Mouse (Mus musculus) CH12.LX (cell line): ENCODE data around the gene Gm11037. TPM values are rescaled to one million over a fixed set of nuclear protein-coding genes. Genes with fewer than 3 reads are reported as not detected.

ENCODE experiments used
- DNase-seq: peaks from one replicate; pipeline ENCODE4 v3.0.0-alpha.2; 2013; ENCODE audit errors: extremely low read depth
- H3K27ac ChIP-seq: 2 replicates; pipeline ENCODE4 v1.5.1; 2012; ENCODE audit warnings: low read depth, mild to moderate bottlenecking, control low read depth, moderate library complexity; ENCODE audit not compliant: insufficient read depth
- H3K27me3 ChIP-seq: replicated peaks from 2 replicates; pipeline ENCODE3; 2012; ENCODE audit warnings: inconsistent platforms
- H3K36me3 ChIP-seq, 2 experiments: replicated peaks in 1 of 2; 2 replicates each; pipeline versions ENCODE3 to v1.6.1; 2012; ENCODE audit warnings: inconsistent platforms in 1 of 2, low read length in 1 of 2, mild to moderate bottlenecking in 1 of 2, mixed read lengths in 1 of 2, moderate library complexity in 1 of 2; ENCODE audit not compliant: control insufficient read depth in 1 of 2, insufficient read depth in 1 of 2
- H3K4me1 ChIP-seq, 2 experiments: 2 replicates each; pipeline ENCODE4 v1.6.1; 2012; ENCODE audit warnings: inconsistent platforms in 1 of 2, moderate library complexity in 1 of 2; ENCODE audit not compliant: insufficient read depth in 2 of 2, control insufficient read depth in 1 of 2
- H3K4me2 ChIP-seq: 2 replicates; pipeline ENCODE4 v1.6.1; 2012; ENCODE audit warnings: low read depth, mild to moderate bottlenecking, control low read depth; ENCODE audit not compliant: poor library complexity, insufficient read depth, severe bottlenecking
- H3K4me3 ChIP-seq, 3 experiments: fragments of 150-350 bp in 1 of 3; sonication (generic) in 1 of 3; replicated peaks in 1 of 3; 2 replicates each; pipeline versions ENCODE3 to v1.5.1; 2011 to 2012; ENCODE audit warnings: low read depth in 2 of 3, low read length in 2 of 3, mild to moderate bottlenecking in 2 of 3, moderate library complexity in 2 of 3, control low read depth in 1 of 3, improper control_type of control experiment in 1 of 3, inconsistent platforms in 1 of 3, mixed read lengths in 1 of 3; ENCODE audit not compliant: poor library complexity in 1 of 3
- H3K79me2 ChIP-seq: replicated peaks from 2 replicates; pipeline ENCODE4 v1.6.1; 2012; ENCODE audit warnings: mild to moderate bottlenecking, moderate library complexity; ENCODE audit not compliant: control insufficient read depth, poor library complexity, insufficient read depth, severe bottlenecking; ENCODE audit errors: extremely low read depth
- H3K9ac ChIP-seq: 2 replicates; pipeline ENCODE4 v1.6.1; 2012; ENCODE audit warnings: low read depth, mild to moderate bottlenecking, control low read depth, moderate library complexity; ENCODE audit not compliant: insufficient read depth
- H3K9me3 ChIP-seq: replicated peaks from 2 replicates; pipeline ENCODE3; 2012; ENCODE audit warnings: low read length, inconsistent platforms, mixed read lengths
- CHD1 ChIP-seq: IDR thresholded peaks from 2 replicates; pipeline ENCODE4 v1.6.1; 2012; ENCODE audit warnings: low read depth, low read length, improper control_type of control experiment, inconsistent platforms
- CTCF ChIP-seq, 2 experiments: IDR thresholded peaks in 1 of 2; conservative IDR thresholded peaks in 1 of 2; 2 replicates each; pipeline ENCODE4 v1.5.1; 2011 to 2012; ENCODE audit warnings: low read depth in 2 of 2, low read length in 2 of 2, improper control_type of control experiment in 1 of 2, inconsistent platforms in 1 of 2, mild to moderate bottlenecking in 1 of 2, moderate library complexity in 1 of 2
- ELF1 ChIP-seq: IDR thresholded peaks from 2 replicates; pipeline ENCODE4 v1.6.1; 2014; ENCODE audit warnings: low read depth, mild to moderate bottlenecking, inconsistent platforms, low read length, improper control_type of control experiment
- GABPA ChIP-seq: IDR thresholded peaks from 2 replicates; pipeline ENCODE4 v1.6.1; 2012; ENCODE audit warnings: low read depth, low read length, improper control_type of control experiment, inconsistent platforms; ENCODE audit not compliant: insufficient replicate concordance
- HCFC1 ChIP-seq: IDR thresholded peaks from 2 replicates; pipeline ENCODE4 v1.6.1; 2012; ENCODE audit warnings: low read depth, mild to moderate bottlenecking, inconsistent platforms, low read length, improper control_type of control experiment
- IRF4 ChIP-seq: IDR thresholded peaks from 2 replicates; pipeline ENCODE4 v1.6.1; 2014; ENCODE audit warnings: low read depth, mild to moderate bottlenecking, inconsistent platforms, low read length, improper control_type of control experiment
- JUND ChIP-seq: conservative IDR thresholded peaks from 2 replicates; pipeline ENCODE4 v1.6.1; 2011; ENCODE audit warnings: low read depth, low read length, improper control_type of control experiment
- MAFK ChIP-seq: IDR thresholded peaks from 2 replicates; pipeline ENCODE4 v1.6.1; 2011; ENCODE audit warnings: low read length, improper control_type of control experiment; ENCODE audit not compliant: insufficient replicate concordance
- MAZ ChIP-seq: IDR thresholded peaks from 2 replicates; pipeline ENCODE4 v1.6.1; 2012; ENCODE audit warnings: low read depth, mild to moderate bottlenecking, inconsistent platforms, low read length, improper control_type of control experiment, moderate library complexity
- MYC ChIP-seq: IDR thresholded peaks from 2 replicates; pipeline ENCODE4 v1.6.1; 2011; ENCODE audit warnings: low read depth, mild to moderate bottlenecking, improper control_type of control experiment, low read length
- NELFE ChIP-seq: IDR thresholded peaks from 2 replicates; pipeline ENCODE4 v1.6.1; 2011; ENCODE audit warnings: low read depth, low read length, improper control_type of control experiment
- NRF1 ChIP-seq: IDR thresholded peaks from 2 replicates; pipeline ENCODE4 v1.6.1; 2014; ENCODE audit warnings: low read depth, mild to moderate bottlenecking, inconsistent platforms, low read length, improper control_type of control experiment, moderate library complexity
- POLR2A ChIP-seq: IDR thresholded peaks from 2 replicates; pipeline ENCODE4 v1.6.1; 2011; ENCODE audit warnings: low read depth, mild to moderate bottlenecking, improper control_type of control experiment, low read length
- TBP ChIP-seq: conservative IDR thresholded peaks from 2 replicates; pipeline ENCODE4 v1.6.1; 2011; ENCODE audit warnings: low read depth, low read length, improper control_type of control experiment
- TCF12 ChIP-seq: IDR thresholded peaks from 2 replicates; pipeline ENCODE4 v1.6.1; 2014; ENCODE audit warnings: low read depth, mild to moderate bottlenecking, inconsistent platforms, low read length, improper control_type of control experiment
- UBTF ChIP-seq: IDR thresholded peaks from 2 replicates; pipeline ENCODE4 v1.6.1; 2012; ENCODE audit warnings: low read depth, mild to moderate bottlenecking, inconsistent platforms, low read length, improper control_type of control experiment, moderate library complexity
- USF2 ChIP-seq: conservative IDR thresholded peaks from 2 replicates; pipeline ENCODE4 v1.6.1; 2011; ENCODE audit warnings: low read depth, low read length, improper control_type of control experiment
- ZKSCAN1 ChIP-seq: IDR thresholded peaks from 2 replicates; pipeline ENCODE4 v1.6.1; 2012; ENCODE audit warnings: low read depth, inconsistent platforms, low read length, improper control_type of control experiment, borderline replicate concordance
- ZMIZ1 ChIP-seq: IDR thresholded peaks from 2 replicates; pipeline ENCODE4 v1.6.1; 2012; ENCODE audit warnings: low read depth, mild to moderate bottlenecking, inconsistent platforms, low read length, improper control_type of control experiment
- dilution Hi-C: fragments of 300-500 bp; cut with MboI; formaldehyde crosslinking; loops from 2 replicates; pipeline ENCODE4 v1.14.3; 2020; ENCODE audit warnings: low sequenced_read_pairs; ENCODE audit not compliant: extremely low pct_unique_long_range_greater_than_20kb, extremely low pct_ligation_motif_present
- in situ Hi-C: fragments of 300-500 bp; cut with MboI; formaldehyde crosslinking; loops from 3 replicates; pipeline ENCODE4 v1.14.3; 2019; ENCODE audit warnings: low sequenced_read_pairs, low pct_ligation_motif_present, low pct_unique_long_range_greater_than_20kb, mixed read lengths
- polyA plus RNA-seq: library from polyadenylated mRNA; unstranded; fragments of >175 nt; gene quantifications from 2 replicates; pipeline ENCODE4 v1.2.1, GENCODE M21; 2012; ENCODE audit warnings: low read depth; ENCODE audit not compliant: insufficient read length
- total RNA-seq, 2 experiments: library from RNA; depleted of rRNA; stranded (reverse); fragments of 300-350 nt in 1 of 2; fragments of >200 nt in 1 of 2; gene quantifications; 2 replicates each; pipeline ENCODE4 v1.2.3; 2012 to 2014

The Gm11037 gene
- total and polyA plus RNA-seq, 3 experiments, result not detected

- Histone ChIP-seq H3K9ac (peak within 1 kb of the TSS; percentile 23; the same call in 1 of the 2 replicates), H3K36me3 (no peaks in the 10 kb centered on the region), H3K4me1 (peaks cover 13 to 50% of the 10 kb centered on the region in 2 experiments), H3K4me2 (peak within 1 kb of the TSS; percentile 55), H3K4me3 (peak within 1 kb of the TSS; percentile 34 to 55 (median 43)), H3K9me3 (no peaks in the 10 kb centered on the region), H3K27me3 (peaks cover 42% of the 10 kb centered on the region), H3K79me2 (no peaks in the 10 kb centered on the region), H3K27ac (no peak within 1 kb of the TSS)
- 0 out of 2 replicates have a peak, but pooled peaks have one; percentile 19 for TF ChIP-seq POLR2A
- no peak for TF ChIP-seq JUND
- TF ChIP-seq MAFK, result no peak
- no peak for TF ChIP-seq CHD1
- no peak for TF ChIP-seq HCFC1
- no peak for TF ChIP-seq TBP
- TF ChIP-seq MYC, result no peak
- no peak for TF ChIP-seq ELF1
- TF ChIP-seq USF2, result no peak
- TF ChIP-seq MAZ, result peak; percentile 68; the same call in 1 of the 2 replicates
- TF ChIP-seq GABPA, result no peak
- no peak for TF ChIP-seq NELFE
- TF ChIP-seq CTCF (conservative IDR thresholded peaks at IDR 0.05 in 1 of 2, IDR thresholded peaks at IDR 0.05 in 1 of 2; ENCODE audit: low read depth in 2 of 2, low read length in 2 of 2), result no peak
- peak; percentile 51; the same call in 1 of the 2 replicates for TF ChIP-seq NRF1
- no peak for TF ChIP-seq ZMIZ1
- TF ChIP-seq IRF4, result peak; percentile 11; the same call in 1 of the 2 replicates
- no peak for DNase-seq
- in situ Hi-C loops, result no loop called here
- dilution Hi-C loops, result no loop called here
Measured at GRCm38 (mm10) chr2:131127161-131127730, 6.1 kb upstream of the Gm11037 start, which contains the start of gene Hspa12b. Gene Hspa12b, plus strand, starts transcription at chr2:131127280.

- Histone ChIP-seq H3K79me2 (no peaks in the 10 kb centered on the region), H3K27me3 (peaks cover 37% of the 10 kb centered on the region), H3K9ac (no peak overlapping the region), H3K27ac (no peak overlapping the region), H3K4me2 (no peak overlapping the region), H3K36me3 (no peaks in the 10 kb centered on the region), H3K4me1 (peaks cover 13 to 50% of the 10 kb centered on the region in 2 experiments), H3K9me3 (no peaks in the 10 kb centered on the region)
- DNase-seq, result no peak
- in situ Hi-C loops, result no loop called here
- TF ChIP-seq UBTF (no peak), ZKSCAN1 (no peak), NELFE (no peak), ELF1 (no peak), ZMIZ1 (no peak), TBP (no peak), MAZ (no peak), TCF12 (no peak)
- TF ChIP-seq, all 38 proteins: peak for 0
- dilution Hi-C loops, result no loop called here
- H3K4me3 ChIP-seq, result no peak overlapping the region
Measured at GRCm38 (mm10) chr2:131128211-131128610, 5.1 kb upstream of the Gm11037 start.
